Mouse (Mus musculus): ENCODE measurements around the gene Guk1. TPM values are rescaled to one million over a fixed set of nuclear protein-coding genes. Genes with fewer than 3 reads are reported as not detected.

The Guk1 gene
- polyA plus RNA-seq, 1 experiment from 2014 or later: 140 TPM

GRCm38 (mm10) chr11:59228122-59228953 lies 36.3 kb upstream of the Guk1 start, which contains the start of gene Arf1:
Arf1 (minus strand) TSS chr11:59228270.
- H3K9me3 ChIP-seq (ENCODE audit: low read depth, low read length): no peaks in the 10 kb centered on the region
- no peaks in the 10 kb centered on the region for H3K27me3 ChIP-seq (ENCODE audit: insufficient read depth, low read length)
- H3K36me3 ChIP-seq (ENCODE audit: insufficient read depth): peaks cover 10% of the 10 kb centered on the region; the same call in 1 of the 2 replicates
- peak within 1 kb of the TSS; percentile 98 for H3K27ac ChIP-seq (ENCODE audit: low read depth)
- ATAC-seq (ENCODE audit: insufficient read depth) (peak; percentile 96), DNase-seq (peak; percentile 99)
- H3K4me3 ChIP-seq (ENCODE audit: low read depth, low read length): peak within 1 kb of the TSS; percentile 100
- TF ChIP-seq CTCF (IDR thresholded peaks at IDR 0.05; ENCODE audit: low read depth): no peak; the same call in 1 of the 2 replicates
- peak within 1 kb of the TSS; percentile 87 for H3K4me2 ChIP-seq
- peaks cover 22% of the 10 kb centered on the region for H3K4me1 ChIP-seq (ENCODE audit: insufficient read depth)
- H3K9ac ChIP-seq: peak within 1 kb of the TSS; percentile 100
- WGBS: 5% methylated on average over 59 of the region's 59 CpGs

GRCm38 (mm10) chr11:59227604-59228121 lies 35.7 kb upstream of the Guk1 start:
- Histone ChIP-seq H3K4me1 (ENCODE audit: insufficient read depth) (peaks cover 22% of the 10 kb centered on the region), H3K27me3 (ENCODE audit: insufficient read depth, low read length) (no peaks in the 10 kb centered on the region), H3K9ac (peak overlapping the region; percentile 100), H3K27ac (ENCODE audit: low read depth) (peak overlapping the region; percentile 98), H3K4me2 (peak overlapping the region; percentile 87), H3K9me3 (ENCODE audit: low read depth, low read length) (no peaks in the 10 kb centered on the region), H3K36me3 (ENCODE audit: insufficient read depth) (peaks cover 15% of the 10 kb centered on the region; the same call in 1 of the 2 replicates), H3K4me3 (ENCODE audit: low read depth, low read length) (peak overlapping the region; percentile 100)
- TF ChIP-seq CTCF (IDR thresholded peaks at IDR 0.05; ENCODE audit: low read depth): no peak
- WGBS: under 1% methylated on average over 51 of the region's 51 CpGs
- ATAC-seq (ENCODE audit: insufficient read depth): peak; percentile 78
- no peak for DNase-seq

GRCm38 (mm10) chr11:59226787-59227603 lies 35.0 kb upstream of the Guk1 start:
- DNase-seq (peak; percentile 52), ATAC-seq (ENCODE audit: insufficient read depth) (no peak)
- peaks cover 15% of the 10 kb centered on the region; the same call in 1 of the 2 replicates for H3K36me3 ChIP-seq (ENCODE audit: insufficient read depth)
- peak overlapping the region; percentile 100 for H3K4me3 ChIP-seq (ENCODE audit: low read depth, low read length)
- peak overlapping the region; percentile 100 for H3K9ac ChIP-seq
- peaks cover 22% of the 10 kb centered on the region for H3K4me1 ChIP-seq (ENCODE audit: insufficient read depth)
- no peaks in the 10 kb centered on the region for H3K27me3 ChIP-seq (ENCODE audit: insufficient read depth, low read length)
- no peaks in the 10 kb centered on the region for H3K9me3 ChIP-seq (ENCODE audit: low read depth, low read length)
- H3K27ac ChIP-seq (ENCODE audit: low read depth): peak overlapping the region; percentile 98
- peak overlapping the region; percentile 87 for H3K4me2 ChIP-seq
- 1% methylated on average over 21 of the region's 21 CpGs for WGBS
- TF ChIP-seq CTCF (IDR thresholded peaks at IDR 0.05; ENCODE audit: low read depth): 0 out of 2 replicates have a peak, but pooled peaks have one; percentile 2

GRCm38 (mm10) chr11:59226251-59226650 lies 34.2 kb upstream of the Guk1 start:
- Histone ChIP-seq H3K27me3 (ENCODE audit: insufficient read depth, low read length) (no peaks in the 10 kb centered on the region), H3K36me3 (ENCODE audit: insufficient read depth) (peaks cover 15% of the 10 kb centered on the region; the same call in 1 of the 2 replicates)

GRCm38 (mm10) chr11:59225167-59225566 lies 33.2 kb upstream of the Guk1 start:
- H3K27me3 ChIP-seq (ENCODE audit: insufficient read depth, low read length): no peaks in the 10 kb centered on the region
- H3K4me3 ChIP-seq (ENCODE audit: low read depth, low read length): peak overlapping the region; percentile 13; the same call in 1 of the 2 replicates
- H3K4me1 ChIP-seq (ENCODE audit: insufficient read depth): peaks cover 22% of the 10 kb centered on the region
- 49% methylated on average over 2 of the region's 2 CpGs for WGBS
- H3K4me2 ChIP-seq: peak overlapping the region; percentile 87
- TF ChIP-seq CTCF (IDR thresholded peaks at IDR 0.05; ENCODE audit: low read depth): no peak
- H3K36me3 ChIP-seq (ENCODE audit: insufficient read depth): peaks cover 18% of the 10 kb centered on the region
- H3K9me3 ChIP-seq (ENCODE audit: low read depth, low read length): no peaks in the 10 kb centered on the region
- no peak overlapping the region for H3K27ac ChIP-seq (ENCODE audit: low read depth)
- H3K9ac ChIP-seq: peak overlapping the region; percentile 13; the same call in 1 of the 2 replicates
- ATAC-seq (ENCODE audit: insufficient read depth): no peak
- no peak for DNase-seq

More at GRCm38 (mm10) chr11:59226251-59226650, 34.2 kb upstream of the Guk1 start:
- ATAC-seq (ENCODE audit: insufficient read depth) (no peak), DNase-seq (no peak)
- Histone ChIP-seq H3K9ac (peak overlapping the region; percentile 100), H3K9me3 (ENCODE audit: low read depth, low read length) (no peaks in the 10 kb centered on the region), H3K4me3 (ENCODE audit: low read depth, low read length) (peak overlapping the region; percentile 100), H3K4me2 (peak overlapping the region; percentile 87), H3K4me1 (ENCODE audit: insufficient read depth) (peaks cover 22% of the 10 kb centered on the region), H3K27ac (ENCODE audit: low read depth) (no peak overlapping the region)
- no peak for TF ChIP-seq CTCF (IDR thresholded peaks at IDR 0.05; ENCODE audit: low read depth)
- 38% methylated on average over 3 of the region's 3 CpGs for WGBS

- 43% methylated on average over 2 of the region's 2 CpGs for WGBS
- Histone ChIP-seq H3K4me3 (ENCODE audit: low read depth, low read length) (no peak overlapping the region), H3K27ac (ENCODE audit: low read depth) (no peak overlapping the region), H3K9ac (no peak overlapping the region), H3K9me3 (ENCODE audit: low read depth, low read length) (no peaks in the 10 kb centered on the region), H3K4me1 (ENCODE audit: insufficient read depth) (peaks cover 25% of the 10 kb centered on the region), H3K36me3 (ENCODE audit: insufficient read depth) (peaks cover 22% of the 10 kb centered on the region), H3K27me3 (ENCODE audit: insufficient read depth, low read length) (no peaks in the 10 kb centered on the region), H3K4me2 (peak overlapping the region; percentile 21; the same call in 1 of the 2 replicates)
- no peak for ATAC-seq (ENCODE audit: insufficient read depth)
- TF ChIP-seq CTCF (IDR thresholded peaks at IDR 0.05; ENCODE audit: low read depth): no peak
- no peak for DNase-seq
Measured at GRCm38 (mm10) chr11:59224470-59224869, 32.5 kb upstream of the Guk1 start.

Data from lung, embryonic 14.5 days (tissue).